Mouse (Mus musculus): ENCODE data around the gene Map7d1. TPM values are rescaled to one million over a fixed set of nuclear protein-coding genes. Genes with fewer than 3 reads are reported as not detected.

The Map7d1 gene
- polyA plus RNA-seq, 1 experiment from 2014 or later, result 27.2 TPM

DNA sequence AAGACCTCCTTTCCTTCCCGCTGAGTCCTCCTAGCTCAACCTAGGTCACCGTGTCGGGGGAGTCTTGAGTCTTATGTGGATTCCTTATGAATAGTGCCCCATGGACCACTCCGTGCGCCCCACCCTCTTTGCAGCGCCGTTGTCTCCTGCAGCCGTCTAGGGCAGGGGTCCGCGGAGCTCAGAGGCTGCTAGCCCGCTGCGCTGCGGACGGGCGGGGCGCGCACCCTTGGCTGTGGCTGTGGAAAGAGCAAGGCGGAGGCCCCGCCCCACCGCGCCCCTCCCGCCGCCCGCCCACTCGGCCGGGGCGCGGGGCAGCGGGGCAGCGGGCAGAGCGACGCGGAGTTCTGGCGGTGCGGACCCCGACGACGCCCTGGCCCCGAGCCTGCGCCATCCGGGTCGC is 30.3 kb upstream of the Map7d1 start, which contains the start of gene Col8a2:
TSS of gene Col8a2 (plus strand) at position 302 of the 400 bp plus-strand sequence.
- no peak within 1 kb of the TSS for H3K9ac ChIP-seq (replicated peaks; ENCODE audit: low read depth)
- peak within 1 kb of the TSS; percentile 78 for H3K4me2 ChIP-seq (replicated peaks; ENCODE audit: low read depth, low read length)
- H3K4me1 ChIP-seq (ENCODE audit: insufficient read depth, low read depth, low read length), result peaks cover 4% of the 10 kb centered on the region; the same call in 1 of the 2 replicates
- peaks cover 21% of the 10 kb centered on the region; the same call in 1 of the 2 replicates for H3K27me3 ChIP-seq (replicated peaks; ENCODE audit: insufficient read depth, low read length)
- 1% methylated on average over 42 of the region's 42 CpGs for WGBS
- peak within 1 kb of the TSS; percentile 38 for H3K4me3 ChIP-seq (ENCODE audit: low read depth, low read length)
- H3K27ac ChIP-seq (ENCODE audit: low read length), result no peak within 1 kb of the TSS
- no peak for DNase-seq (ENCODE audit: low spot score)
- no peak for TF ChIP-seq CTCF (IDR thresholded peaks at IDR 0.05)
- TF ChIP-seq EP300 (IDR thresholded peaks at IDR 0.05), result no peak
- peak; percentile 81 for ATAC-seq
- H3K36me3 ChIP-seq (ENCODE audit: insufficient read depth, low read length), result no peaks in the 10 kb centered on the region
- H3K9me3 ChIP-seq (ENCODE audit: low read length), result no peaks in the 10 kb centered on the region

DNA sequence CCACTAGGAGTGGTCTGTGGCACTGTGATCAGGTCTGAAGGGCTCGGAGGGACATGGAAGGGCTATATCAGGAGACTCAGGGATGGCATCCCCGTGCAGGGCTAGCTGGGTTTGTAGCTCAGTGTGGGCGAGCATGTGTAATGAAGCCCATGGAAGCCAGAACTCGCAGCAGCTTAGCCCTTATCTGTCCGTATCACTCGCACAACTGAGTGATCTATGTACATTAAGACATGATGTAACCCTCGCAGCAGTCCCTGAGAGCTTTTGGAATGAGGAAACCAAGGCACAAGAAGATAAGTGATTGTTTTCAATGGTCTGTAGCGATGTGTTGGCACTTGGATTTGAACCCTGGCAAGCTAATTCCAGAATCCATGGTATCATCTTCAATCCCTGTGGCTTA is 27.4 kb upstream of the Map7d1 start:
- no peaks in the 10 kb centered on the region for H3K9me3 ChIP-seq (ENCODE audit: low read length)
- DNase-seq (ENCODE audit: low spot score) (no peak), ATAC-seq (no peak)
- no peaks in the 10 kb centered on the region for H3K36me3 ChIP-seq (ENCODE audit: insufficient read depth, low read length)
- WGBS, result 77% methylated on average over 8 of the region's 8 CpGs
- H3K9ac ChIP-seq (replicated peaks; ENCODE audit: low read depth), result no peak overlapping the region
- H3K27ac ChIP-seq (ENCODE audit: low read length), result no peak overlapping the region
- H3K4me3 ChIP-seq (ENCODE audit: low read depth, low read length), result no peak overlapping the region
- no peak for TF ChIP-seq EP300 (IDR thresholded peaks at IDR 0.05)
- no peak for TF ChIP-seq CTCF (IDR thresholded peaks at IDR 0.05)
- H3K4me1 ChIP-seq (ENCODE audit: insufficient read depth, low read depth, low read length), result peaks cover 4% of the 10 kb centered on the region; the same call in 1 of the 2 replicates
- H3K27me3 ChIP-seq (replicated peaks; ENCODE audit: insufficient read depth, low read length), result peaks cover 21% of the 10 kb centered on the region; the same call in 1 of the 2 replicates
- no peak overlapping the region for H3K4me2 ChIP-seq (replicated peaks; ENCODE audit: low read depth, low read length)

DNA sequence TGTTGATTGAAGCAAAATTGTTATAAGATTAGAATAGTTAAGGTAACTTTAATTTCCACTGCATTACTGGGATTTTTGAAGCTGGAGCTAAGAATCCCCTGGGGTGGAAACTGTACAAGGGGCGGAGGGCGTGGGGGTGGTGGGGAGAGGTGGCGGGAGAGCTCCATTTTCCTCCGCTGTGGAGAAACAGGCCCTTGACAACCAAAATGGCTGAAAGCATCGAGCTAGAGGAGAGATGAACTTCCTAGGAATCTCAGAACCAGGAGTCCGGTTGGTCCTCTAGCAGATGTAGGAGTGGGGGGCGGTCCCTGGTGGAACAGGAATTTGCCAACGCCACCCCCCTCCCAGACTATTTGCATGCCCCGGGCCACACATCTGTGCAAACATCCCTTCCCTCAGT is 25.6 kb upstream of the Map7d1 start:
- Histone ChIP-seq H3K27me3 (replicated peaks; ENCODE audit: insufficient read depth, low read length) (peaks cover 19% of the 10 kb centered on the region; the same call in 1 of the 2 replicates), H3K4me1 (ENCODE audit: insufficient read depth, low read depth, low read length) (peaks cover 4% of the 10 kb centered on the region; the same call in 1 of the 2 replicates), H3K4me3 (ENCODE audit: low read depth, low read length) (no peak overlapping the region), H3K4me2 (replicated peaks; ENCODE audit: low read depth, low read length) (no peak overlapping the region), H3K36me3 (ENCODE audit: insufficient read depth, low read length) (no peaks in the 10 kb centered on the region), H3K9me3 (ENCODE audit: low read length) (no peaks in the 10 kb centered on the region), H3K27ac (ENCODE audit: low read length) (no peak overlapping the region), H3K9ac (replicated peaks; ENCODE audit: low read depth) (no peak overlapping the region)
- WGBS, result 59% methylated on average over 9 of the region's 9 CpGs
- no peak for ATAC-seq
- DNase-seq (ENCODE audit: low spot score), result no peak
- TF ChIP-seq CTCF (IDR thresholded peaks at IDR 0.05), result no peak
- TF ChIP-seq EP300 (IDR thresholded peaks at IDR 0.05), result no peak

DNA sequence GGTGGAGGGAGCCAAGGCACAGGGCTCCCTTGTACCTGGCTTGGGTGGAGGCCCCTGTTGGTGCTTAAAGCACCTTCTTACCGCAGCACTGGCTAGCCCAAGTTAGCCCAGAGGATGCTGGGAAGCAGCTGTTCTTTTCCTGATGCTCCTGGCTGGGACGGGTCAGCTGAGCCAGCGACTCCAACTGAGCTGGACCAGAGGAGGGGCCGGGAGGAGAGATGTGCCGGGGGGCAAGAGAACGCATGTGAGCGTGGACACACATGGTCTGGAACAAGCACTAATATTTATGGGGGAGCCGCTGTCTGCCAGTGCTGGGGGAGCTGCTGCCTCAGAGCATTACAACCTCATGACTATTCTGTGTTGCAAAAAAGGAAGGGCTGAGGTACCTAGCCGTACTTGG is 22.8 kb upstream of the Map7d1 start:
- ATAC-seq (no peak), DNase-seq (ENCODE audit: low spot score) (no peak)
- no peak overlapping the region for H3K27ac ChIP-seq (ENCODE audit: low read length)
- H3K9me3 ChIP-seq (ENCODE audit: low read length), result no peaks in the 10 kb centered on the region
- no peaks in the 10 kb centered on the region for H3K4me1 ChIP-seq (ENCODE audit: insufficient read depth, low read depth, low read length)
- TF ChIP-seq CTCF (IDR thresholded peaks at IDR 0.05) (no peak), EP300 (IDR thresholded peaks at IDR 0.05) (no peak)
- no peak overlapping the region for H3K4me3 ChIP-seq (ENCODE audit: low read depth, low read length)
- no peaks in the 10 kb centered on the region for H3K27me3 ChIP-seq (replicated peaks; ENCODE audit: insufficient read depth, low read length)
- 63% methylated on average over 9 of the region's 9 CpGs for WGBS
- H3K9ac ChIP-seq (replicated peaks; ENCODE audit: low read depth), result no peak overlapping the region
- peaks cover 2% of the 10 kb centered on the region; the same call in 1 of the 2 replicates for H3K36me3 ChIP-seq (ENCODE audit: insufficient read depth, low read length)
- H3K4me2 ChIP-seq (replicated peaks; ENCODE audit: low read depth, low read length), result no peak overlapping the region

DNA sequence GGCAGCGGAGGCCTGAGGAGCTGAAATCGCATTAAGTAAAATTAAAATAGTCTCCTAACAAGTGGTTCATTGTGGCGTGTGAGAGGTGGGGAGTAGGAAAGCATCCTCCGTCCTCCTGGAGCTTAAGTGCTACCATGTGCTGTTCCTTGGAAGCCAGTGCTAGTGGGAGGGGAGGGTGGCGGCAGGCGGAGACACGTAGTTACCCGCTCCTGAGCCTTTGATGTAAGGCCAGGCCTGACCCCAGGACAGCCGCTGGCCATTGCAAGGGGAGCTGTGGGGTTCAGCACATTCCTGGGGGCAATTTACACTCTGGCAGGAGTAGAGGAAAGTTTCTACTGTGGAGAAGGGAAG is 22.4 kb upstream of the Map7d1 start:
- ATAC-seq (no peak), DNase-seq (ENCODE audit: low spot score) (no peak)
- Histone ChIP-seq H3K4me1 (ENCODE audit: insufficient read depth, low read depth, low read length) (no peaks in the 10 kb centered on the region), H3K27ac (ENCODE audit: low read length) (no peak overlapping the region), H3K4me3 (ENCODE audit: low read depth, low read length) (no peak overlapping the region), H3K27me3 (replicated peaks; ENCODE audit: insufficient read depth, low read length) (no peaks in the 10 kb centered on the region), H3K9me3 (ENCODE audit: low read length) (no peaks in the 10 kb centered on the region), H3K36me3 (ENCODE audit: insufficient read depth, low read length) (peaks cover 4% of the 10 kb centered on the region; the same call in 1 of the 2 replicates), H3K9ac (replicated peaks; ENCODE audit: low read depth) (no peak overlapping the region), H3K4me2 (replicated peaks; ENCODE audit: low read depth, low read length) (no peak overlapping the region)
- WGBS, result 47% methylated on average over 9 of the region's 9 CpGs
- TF ChIP-seq CTCF (IDR thresholded peaks at IDR 0.05), result no peak
- no peak for TF ChIP-seq EP300 (IDR thresholded peaks at IDR 0.05)

DNA sequence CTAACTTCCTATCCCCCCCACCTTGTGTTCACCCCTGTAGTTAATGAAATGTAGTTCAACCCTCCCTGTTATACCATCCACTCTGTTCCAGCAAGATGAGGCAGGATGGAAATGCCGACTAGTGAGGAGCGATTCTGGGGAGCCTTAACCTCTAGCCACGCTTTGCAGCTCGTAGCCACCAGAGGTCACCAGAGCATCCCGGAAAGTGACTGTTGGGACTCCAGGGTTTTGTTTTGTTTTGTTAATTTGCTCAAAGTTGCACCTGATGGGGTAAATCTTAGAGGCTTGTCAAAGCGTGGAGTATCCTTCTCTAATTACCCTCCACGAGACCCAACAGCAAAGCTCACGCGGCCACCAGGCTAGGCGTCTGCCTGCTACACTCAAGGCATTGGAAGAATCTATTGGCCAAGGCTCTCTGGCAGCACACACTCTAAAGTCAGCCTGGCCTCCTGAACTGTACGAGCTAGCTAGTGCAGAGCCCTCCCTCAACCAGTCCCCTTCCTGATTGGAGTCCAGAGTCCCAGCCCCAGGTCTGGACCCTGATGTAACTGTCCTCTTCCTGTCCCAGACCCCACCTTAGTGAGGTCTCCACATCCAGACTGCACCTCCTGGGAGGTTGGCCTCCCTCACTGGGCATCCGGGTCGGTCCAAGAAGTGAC is 21.9 kb upstream of the Map7d1 start:
- no peaks in the 10 kb centered on the region for H3K9me3 ChIP-seq (ENCODE audit: low read length)
- H3K4me1 ChIP-seq (ENCODE audit: insufficient read depth, low read depth, low read length), result no peaks in the 10 kb centered on the region
- no peak overlapping the region for H3K27ac ChIP-seq (ENCODE audit: low read length)
- peak overlapping the region; percentile 23; the same call in 1 of the 2 replicates for H3K4me2 ChIP-seq (replicated peaks; ENCODE audit: low read depth, low read length)
- H3K27me3 ChIP-seq (replicated peaks; ENCODE audit: insufficient read depth, low read length), result no peaks in the 10 kb centered on the region
- TF ChIP-seq CTCF (IDR thresholded peaks at IDR 0.05) (peak; percentile 84), EP300 (IDR thresholded peaks at IDR 0.05) (no peak)
- H3K4me3 ChIP-seq (ENCODE audit: low read depth, low read length), result no peak overlapping the region
- 9% methylated on average over 13 of the region's 13 CpGs for WGBS
- peaks cover 6% of the 10 kb centered on the region; the same call in 1 of the 2 replicates for H3K36me3 ChIP-seq (ENCODE audit: insufficient read depth, low read length)
- no peak overlapping the region for H3K9ac ChIP-seq (replicated peaks; ENCODE audit: low read depth)
- DNase-seq (ENCODE audit: low spot score), result peak; percentile 77
- peak; percentile 54; the same call in 1 of the 2 replicates for ATAC-seq
